Mouse (Mus musculus) layer of hippocampus, adult 11-12 months (tissue): ENCODE measurements at regions not wholly inside any gene's neighbourhood (a gene's known extent, or its start where the extent isn't known, plus 50 kb on each side); places are given as distances from the start of the nearest gene placed in this dataset.
A peak's percentile ranks its signal among the peaks of the same experiment; 100 is the strongest.
"Not testable (repeated sequence)": the region's sequence is repeated elsewhere in the genome, so short reads cannot be mapped to it uniquely, and the experiment has no call there.

Experiments used
- DNase-seq: peaks from one replicate; pipeline ENCODE4 v3.0.0; 2022; ENCODE audit warnings: low spot score

- not testable (repeated sequence) for DNase-seq
These were observed 154.9 kb upstream of the Intu start for GRCm38 (mm10) chr3:40376220-40376619.

- no peak for DNase-seq
These were observed 153.7 kb upstream of the Intu start for GRCm38 (mm10) chr3:40377416-40377815.

DNA sequence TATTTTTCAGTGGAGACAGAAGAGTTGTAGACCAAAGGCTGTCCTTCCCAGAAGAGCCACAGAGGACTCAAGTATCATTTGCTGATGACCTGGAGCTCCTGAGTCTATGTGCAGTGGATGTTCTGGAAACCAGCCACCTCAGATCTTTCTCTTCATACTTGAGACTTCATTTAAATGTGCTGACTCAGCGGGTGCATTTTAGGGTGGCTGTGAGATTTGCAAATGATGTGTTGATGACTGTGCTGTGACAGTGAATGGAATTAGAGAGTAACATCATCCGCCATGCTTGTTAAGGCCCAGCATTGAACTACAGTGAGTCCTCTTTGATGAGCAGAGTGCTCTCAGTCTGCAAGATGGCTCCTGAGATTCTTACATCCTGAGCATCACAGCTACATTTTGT, 152.0 kb upstream of the Intu start:
- DNase-seq = no peak

DNA sequence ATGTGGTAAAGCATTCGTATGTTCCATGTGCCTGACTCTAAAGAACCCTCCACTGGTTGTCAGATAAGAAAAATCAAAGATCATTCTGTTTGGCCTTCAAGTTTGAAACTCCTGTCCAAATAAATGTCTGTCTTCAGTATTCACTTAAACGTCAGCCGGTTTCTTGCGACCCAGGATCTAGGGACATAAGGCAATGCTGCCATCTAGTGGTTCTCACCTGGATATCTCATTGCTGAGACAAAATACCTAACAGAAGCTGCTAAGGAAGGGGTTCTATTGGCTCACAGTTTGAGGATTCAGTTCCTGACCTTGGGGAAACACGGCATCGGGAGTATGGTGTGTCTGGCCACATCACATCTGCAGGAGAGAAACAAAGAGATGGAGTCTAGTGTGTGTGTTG, 139.5 kb upstream of the Intu start:
- DNase-seq = peak; percentile 47

DNA sequence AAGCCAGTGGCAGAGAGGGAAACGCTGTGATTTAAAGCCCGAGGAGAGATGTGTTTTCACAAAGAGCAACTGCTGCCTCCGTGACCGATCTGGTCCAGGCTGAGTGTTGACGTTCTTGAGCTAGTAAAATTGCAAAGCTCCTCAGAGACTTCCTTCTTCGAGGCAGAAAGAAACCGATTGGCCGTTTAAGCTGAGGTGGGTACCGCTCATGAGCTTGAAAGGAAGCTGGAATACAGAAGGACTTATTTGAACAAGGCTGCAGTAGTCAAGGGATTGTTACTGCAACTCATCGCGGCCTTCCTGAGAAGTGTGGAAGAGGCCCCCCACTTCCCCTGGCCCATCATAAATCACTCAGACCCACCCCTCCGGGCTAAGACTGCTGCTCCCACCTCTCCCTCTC, 132.9 kb upstream of the Intu start:
- DNase-seq = no peak

GRCm38 (mm10) chr3:40403402-40403801, 127.7 kb upstream of the Intu start:
- DNase-seq = no peak

DNA sequence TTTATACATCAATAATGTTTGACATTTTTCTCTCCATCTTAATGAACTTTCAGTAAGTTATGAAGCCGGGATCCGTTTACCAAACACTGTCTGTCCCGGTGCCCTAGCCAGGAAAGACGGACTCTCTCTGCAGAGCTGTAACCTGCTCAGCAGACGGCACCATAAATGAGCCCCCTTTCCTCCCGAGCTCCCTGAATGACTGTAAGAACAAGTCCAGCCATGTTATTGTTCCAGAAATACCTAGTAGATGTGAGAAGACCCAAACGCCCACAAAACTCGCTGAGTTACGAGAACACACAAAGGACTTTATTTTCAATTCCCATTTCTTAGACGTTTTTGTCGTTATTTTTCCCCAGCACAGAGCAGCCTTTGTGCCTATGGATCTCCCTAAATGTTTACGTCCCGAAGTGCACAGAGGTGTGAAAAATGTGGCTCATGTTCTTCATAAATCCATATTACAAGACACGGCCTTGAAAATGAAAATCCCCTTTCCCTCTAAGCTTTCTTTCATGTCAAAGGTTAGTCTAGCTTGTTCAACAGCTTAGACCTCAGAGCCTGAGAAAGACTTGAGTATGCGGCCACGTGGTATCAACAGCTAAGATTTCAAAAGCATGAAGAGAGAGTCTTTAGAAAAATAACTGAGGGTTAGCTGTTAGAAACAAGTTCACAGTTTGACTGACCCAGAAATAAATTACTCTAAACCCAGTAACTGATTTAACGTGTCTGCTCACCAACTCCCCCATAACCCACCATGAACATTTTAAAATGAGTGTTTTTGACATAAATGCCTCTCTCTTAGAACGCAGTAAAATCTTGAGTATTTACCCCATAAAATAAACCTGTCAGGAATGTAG, 125.8 kb upstream of the Intu start:
- no peak for DNase-seq

- DNase-seq = no peak
These were observed 125.2 kb upstream of the Intu start for GRCm38 (mm10) chr3:40405949-40406236.

DNA sequence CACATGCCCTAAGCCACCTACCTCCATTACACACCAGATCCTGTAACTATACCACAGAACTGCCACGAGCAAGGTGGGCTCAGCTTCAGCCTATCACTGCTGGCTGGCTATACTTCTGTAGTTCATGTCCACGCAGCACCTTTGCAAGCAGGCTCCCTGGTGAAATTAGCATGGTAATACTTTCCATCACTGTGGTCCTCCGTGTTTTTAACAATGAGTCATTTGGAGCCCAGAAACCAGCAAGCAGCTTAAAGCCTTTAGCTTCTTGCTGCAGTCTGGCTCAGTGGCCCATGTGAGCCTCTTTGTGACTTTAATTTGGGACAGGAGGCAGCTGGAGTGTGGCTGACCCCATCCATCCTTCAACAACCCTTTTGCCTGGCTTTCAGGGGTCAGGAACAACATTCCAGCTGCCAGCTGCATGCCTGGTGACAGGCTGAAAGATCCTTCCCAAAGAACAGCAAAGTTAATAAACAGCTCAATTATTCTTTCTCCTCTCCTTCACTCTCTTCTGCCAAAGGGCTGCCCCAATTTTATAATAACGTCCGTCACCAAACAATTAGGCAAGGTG, 122.1 kb upstream of the Intu start:
- DNase-seq = no peak

GRCm38 (mm10) chr3:40410749-40411310, 120.3 kb upstream of the Intu start:
- no peak for DNase-seq

GRCm38 (mm10) chr3:40425183-40425844, 105.8 kb upstream of the Intu start:
- not testable (repeated sequence) for DNase-seq

DNA sequence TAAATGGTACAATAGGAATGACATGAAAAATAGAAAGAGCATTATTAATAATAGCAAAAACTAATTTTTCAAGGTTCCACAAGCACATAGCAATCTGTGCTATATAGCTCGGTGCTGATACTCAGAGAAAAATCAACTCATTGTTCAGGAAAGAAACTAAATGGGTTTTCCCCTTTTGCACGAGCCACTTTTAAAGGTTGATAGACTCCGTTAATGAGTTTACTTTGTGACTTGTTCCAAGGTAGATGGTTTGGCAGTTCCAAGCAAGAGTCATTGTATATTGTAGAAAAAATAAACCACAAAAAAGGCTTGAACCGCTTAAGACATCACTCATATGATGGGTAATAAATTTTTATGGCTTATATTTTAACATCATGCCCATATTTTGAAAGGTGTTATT, 105.0 kb upstream of the Intu start:
- DNase-seq = no peak

DNA sequence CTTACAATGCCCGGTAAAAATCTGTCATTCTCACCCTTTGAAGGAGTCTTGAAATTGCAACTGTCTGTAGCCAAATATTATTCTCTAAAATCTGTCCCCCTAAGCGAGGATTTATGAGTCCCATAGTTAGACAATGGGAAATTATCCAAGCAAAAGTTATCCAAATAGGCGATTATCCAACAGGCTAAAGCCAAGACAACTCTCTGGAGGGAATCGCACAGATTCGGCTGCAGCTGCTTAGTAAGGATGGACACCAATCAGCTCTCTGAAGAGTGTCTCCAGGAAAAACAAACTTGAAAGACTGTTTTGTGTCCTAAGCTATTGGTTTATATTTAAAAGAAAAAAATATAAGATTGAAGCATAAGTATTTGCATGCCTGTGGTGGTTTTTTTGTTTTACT, 103.1 kb upstream of the Intu start:
- DNase-seq = no peak

DNA sequence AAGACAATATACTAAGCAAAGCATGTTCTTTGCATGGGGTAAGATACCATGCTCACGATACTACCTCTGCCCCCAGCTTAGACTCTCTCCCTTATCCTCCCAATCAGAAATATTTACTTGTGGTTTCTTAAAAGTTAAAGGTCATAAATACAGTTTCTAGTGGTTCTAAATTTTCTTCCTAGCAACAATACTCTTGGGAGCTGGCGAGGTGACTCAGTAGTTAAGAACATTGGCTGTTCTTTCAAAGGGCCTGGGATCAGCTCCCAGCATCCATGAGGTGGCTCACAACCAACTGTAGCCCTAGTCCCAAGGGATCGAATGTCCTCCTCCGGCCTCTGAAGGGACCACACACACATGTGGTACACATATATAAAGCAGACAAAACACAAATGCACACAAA, 92.8 kb upstream of the Intu start:
- no peak for DNase-seq

GRCm38 (mm10) chr3:40441092-40442036, 89.7 kb upstream of the Intu start:
- DNase-seq = no peak

DNA sequence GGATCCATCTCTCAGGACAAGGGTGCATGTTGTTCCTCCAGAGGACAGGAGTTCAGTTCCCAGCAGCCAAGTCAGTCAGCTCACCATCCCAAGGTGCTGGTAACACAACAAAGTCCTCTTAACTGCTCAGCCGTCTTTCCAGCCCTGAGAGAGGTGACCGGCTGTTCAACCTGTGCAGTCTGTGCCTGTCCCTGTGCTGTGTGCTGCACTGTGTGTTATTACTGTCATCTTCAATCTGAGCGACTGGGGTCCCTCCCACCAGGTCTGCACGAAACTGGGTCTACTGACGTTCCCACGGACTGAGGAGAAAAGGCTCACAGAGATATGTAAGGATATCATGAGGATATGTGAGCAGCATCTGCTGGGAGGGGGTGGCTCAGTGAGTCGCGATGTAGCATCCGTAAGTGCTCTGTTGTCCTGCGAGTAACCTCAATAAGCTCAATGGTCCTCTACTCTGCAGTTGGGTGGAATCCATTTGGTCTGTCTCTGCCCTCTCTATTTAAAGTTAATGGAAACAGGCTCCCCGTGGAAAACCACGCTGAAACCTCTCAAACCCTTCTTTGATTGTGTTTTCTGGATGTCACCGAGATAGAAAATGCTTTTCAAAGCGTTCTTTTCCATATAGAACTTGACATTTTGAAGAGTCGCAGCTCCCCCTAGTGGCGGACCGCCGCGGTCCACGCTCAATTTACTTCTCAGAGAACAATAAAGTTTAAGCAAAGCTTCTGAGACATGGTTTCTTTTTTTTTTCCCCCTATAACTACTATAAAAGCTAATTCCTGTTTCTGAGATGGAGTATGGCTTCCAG, 87.1 kb upstream of the Intu start:
- peak; percentile 62 for DNase-seq

GRCm38 (mm10) chr3:40452958-40453357, 78.1 kb upstream of the Intu start:
- no peak for DNase-seq

DNA sequence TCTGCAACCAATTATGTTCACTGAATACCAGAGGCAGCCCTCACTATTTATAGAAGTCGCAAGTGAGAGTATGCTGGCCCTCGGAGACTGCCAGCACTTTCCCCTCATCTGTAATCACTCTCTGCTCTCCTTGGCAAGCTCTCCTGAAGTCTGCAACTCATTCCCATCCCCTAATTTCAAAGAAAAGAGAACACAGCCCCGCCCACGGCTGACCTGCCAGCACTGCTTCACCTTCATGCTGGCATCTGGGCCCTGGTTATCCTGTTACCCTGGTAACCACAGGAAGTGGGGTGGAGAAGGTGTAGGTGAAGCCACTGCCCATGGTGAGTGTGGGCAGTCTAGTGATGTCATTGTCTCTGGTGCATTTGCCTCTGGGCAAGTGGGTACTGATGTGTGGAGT, 77.5 kb upstream of the Intu start:
- no peak for DNase-seq

DNA sequence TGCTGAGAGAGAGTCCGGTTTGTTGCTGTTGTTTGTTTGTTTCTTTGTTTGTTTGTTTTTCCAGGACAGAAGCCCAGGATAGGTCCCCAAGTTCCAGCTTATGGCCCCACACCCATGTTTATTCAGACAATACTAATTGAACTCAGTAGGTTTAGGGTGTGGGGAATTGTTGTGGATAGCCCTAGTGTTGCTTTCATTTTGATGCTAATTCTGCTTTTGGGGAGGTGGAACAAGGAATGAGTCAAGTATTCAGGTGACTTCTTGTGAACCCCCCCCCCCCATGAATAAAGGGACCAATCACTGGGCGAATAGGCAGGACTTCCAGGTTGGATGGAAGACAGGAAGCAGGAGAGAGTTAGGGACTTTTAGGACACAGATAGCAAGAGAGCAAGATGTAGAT, 75.0 kb upstream of the Intu start:
- DNase-seq = no peak

GRCm38 (mm10) chr3:40458490-40458889, 72.6 kb upstream of the Intu start:
- no peak for DNase-seq

DNA sequence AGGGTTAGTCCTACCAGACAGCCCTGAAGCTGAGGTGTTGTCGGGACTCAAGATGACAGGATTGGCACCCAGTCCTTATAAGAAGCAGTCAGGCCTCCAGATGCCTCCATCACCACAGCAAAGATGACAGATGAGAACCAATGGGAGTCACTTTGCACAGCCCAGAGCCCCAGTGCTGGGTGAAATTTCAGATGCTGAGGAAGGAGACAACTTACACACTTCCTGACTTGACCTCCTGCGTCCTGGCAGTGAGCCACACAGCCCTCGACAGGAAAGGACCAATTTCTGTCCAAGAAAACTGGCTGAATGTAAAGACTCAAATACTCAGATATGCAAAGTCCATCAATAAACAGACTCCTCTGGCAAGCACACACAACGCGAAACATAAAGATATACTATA, 67.6 kb upstream of the Intu start:
- DNase-seq = no peak
